Mouse (Mus musculus) liver, embryonic 14.5 days (tissue): ENCODE measurements around the gene Wnk3. TPM values are rescaled to one million over a fixed set of nuclear protein-coding genes. Genes with fewer than 3 reads are reported as not detected.

Source experiments
- ATAC-seq: fragments of 200-750 bp; cut with Nextera tagmentation; 2 replicates; pipeline ENCODE4 v1.8.0; 2017; ENCODE audit warnings: moderate number of reproducible peaks, mild to moderate bottlenecking, moderate library complexity; ENCODE audit not compliant: insufficient read depth
- DNase-seq, 3 experiments: peaks; one replicate each; pipeline ENCODE4 v3.0.0-alpha.2; 2012 to 2013; ENCODE audit warnings: low read depth in 3 of 3, low spot score in 3 of 3
- H3K27ac ChIP-seq: fragments of 300-500 bp; sonication (generic); 2 replicates; pipeline ENCODE4 v1.5.1; 2014; ENCODE audit warnings: moderate library complexity, mild to moderate bottlenecking, control low read depth, inconsistent platforms
- H3K27me3 ChIP-seq: fragments of 300-500 bp; sonication (generic); 2 replicates; pipeline ENCODE4 v1.6.1; 2014; ENCODE audit warnings: mild to moderate bottlenecking, low read length, moderate library complexity; ENCODE audit not compliant: control insufficient read depth, insufficient read depth
- H3K36me3 ChIP-seq: fragments of 300-500 bp; sonication (generic); replicated peaks from 2 replicates; pipeline ENCODE4 v1.6.1; 2014; ENCODE audit warnings: low read depth; ENCODE audit not compliant: control insufficient read depth, insufficient read depth
- H3K4me1 ChIP-seq, 2 experiments: fragments of 200-500 bp in 1 of 2; fragments of 300-500 bp in 1 of 2; sonication (generic) in 1 of 2; replicated peaks; 2 replicates each; pipeline ENCODE4 v1.6.1; 2012 to 2014; ENCODE audit warnings: antibody characterized with exemption in 1 of 2, inconsistent platforms in 1 of 2, low read length in 1 of 2; ENCODE audit not compliant: control insufficient read depth in 2 of 2, insufficient read depth in 2 of 2
- H3K4me2 ChIP-seq: fragments of 300-500 bp; sonication (generic); 2 replicates; pipeline ENCODE4 v1.6.1; 2014; ENCODE audit warnings: low read depth, mild to moderate bottlenecking, control low read depth, moderate library complexity
- H3K4me3 ChIP-seq, 2 experiments: fragments of 200-500 bp in 1 of 2; fragments of 300-500 bp in 1 of 2; sonication (generic) in 1 of 2; 2 replicates each; pipeline ENCODE4 v1.5.1; 2012 to 2014; ENCODE audit warnings: low read depth in 2 of 2, low read length in 2 of 2, mild to moderate bottlenecking in 2 of 2, control low read depth in 1 of 2, inconsistent platforms in 1 of 2, moderate library complexity in 1 of 2; ENCODE audit not compliant: insufficient read depth in 1 of 2
- H3K9ac ChIP-seq: fragments of 300-500 bp; sonication (generic); replicated peaks from 2 replicates; pipeline ENCODE4 v1.6.1; 2014; ENCODE audit warnings: mild to moderate bottlenecking, control low read depth, moderate library complexity
- H3K9me3 ChIP-seq: fragments of 300-500 bp; sonication (generic); 2 replicates; pipeline ENCODE4 v1.6.1; 2016; ENCODE audit warnings: low read length, mixed read lengths; ENCODE audit not compliant: control insufficient read depth
- CTCF ChIP-seq: IDR thresholded peaks from 2 replicates; pipeline ENCODE4 v1.5.1; 2016; ENCODE audit warnings: antibody characterized with exemption, low read depth, control low read depth
- EP300 ChIP-seq: IDR thresholded peaks from 2 replicates; pipeline ENCODE4 v1.6.1; 2016; ENCODE audit warnings: antibody characterized with exemption, low read depth
- WGBS: fragments of 180-500 bp; shearing (Covaris S2); extraction: QIAGEN DNeasy Blood & Tissue Kit; methylation state at CpG from one replicate; pipeline ENCODE4 v1.1.7; 2014; ENCODE audit not compliant: insufficient replicate concordance; 5-methylcytosine and 5-hydroxymethylcytosine counted together
- polyA plus RNA-seq, 2 experiments: library from polyadenylated mRNA; depleted of rRNA in 1 of 2; stranded (reverse) in 1 of 2; unstranded in 1 of 2; fragments of >200 nt; fragmentation: Nextera tagmentation in 1 of 2; extraction: Ambion mirVana in 1 of 2; gene quantifications; 2 replicates each; pipeline versions ENCODE4 v1.2.1 to v1.2.3; 2012 to 2014

Gene Wnk3
- polyA plus RNA-seq, 2 experiments = 0.03 to 0.04 TPM

DNA sequence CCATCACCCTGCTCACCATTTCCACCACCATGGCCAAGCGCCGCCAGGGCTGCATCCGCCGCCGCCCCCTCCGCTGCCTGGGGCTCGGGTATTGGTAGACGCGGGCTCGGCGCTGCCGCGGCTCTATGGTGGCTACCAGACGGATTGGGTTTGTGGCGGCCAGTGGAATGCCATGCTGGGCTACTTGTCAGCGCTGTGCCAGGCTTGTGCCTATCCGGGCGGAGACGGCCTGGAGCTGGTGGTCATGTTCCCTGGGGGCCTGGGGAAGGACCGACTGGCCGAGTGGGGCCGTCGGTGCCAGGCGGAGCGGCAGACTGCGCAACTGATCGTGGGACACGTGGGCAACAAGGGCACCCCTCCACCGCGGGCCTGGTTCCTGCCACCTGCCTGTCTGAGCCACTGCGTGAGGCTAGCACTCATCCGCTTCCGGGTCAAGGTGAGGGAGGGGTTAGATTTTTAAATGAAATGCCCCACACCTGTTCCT is 146.7 kb downstream of the Wnk3 start:
- DNase-seq (peak in 1 of 3 experiments; percentile 11), ATAC-seq (peak; percentile 45)
- Histone ChIP-seq H3K4me2 (peak overlapping the region; percentile 65), H3K9ac (peak overlapping the region; percentile 63), H3K4me1 (no peaks in the 10 kb centered on the region), H3K36me3 (no peaks in the 10 kb centered on the region), H3K27ac (no peak overlapping the region), H3K27me3 (no peaks in the 10 kb centered on the region), H3K9me3 (no peaks in the 10 kb centered on the region), H3K4me3 (peak overlapping the region; percentile 67 to 79)
- 19% methylated on average over 33 of the region's 33 CpGs for WGBS
- TF ChIP-seq EP300 = no peak
- no peak for TF ChIP-seq CTCF

DNA sequence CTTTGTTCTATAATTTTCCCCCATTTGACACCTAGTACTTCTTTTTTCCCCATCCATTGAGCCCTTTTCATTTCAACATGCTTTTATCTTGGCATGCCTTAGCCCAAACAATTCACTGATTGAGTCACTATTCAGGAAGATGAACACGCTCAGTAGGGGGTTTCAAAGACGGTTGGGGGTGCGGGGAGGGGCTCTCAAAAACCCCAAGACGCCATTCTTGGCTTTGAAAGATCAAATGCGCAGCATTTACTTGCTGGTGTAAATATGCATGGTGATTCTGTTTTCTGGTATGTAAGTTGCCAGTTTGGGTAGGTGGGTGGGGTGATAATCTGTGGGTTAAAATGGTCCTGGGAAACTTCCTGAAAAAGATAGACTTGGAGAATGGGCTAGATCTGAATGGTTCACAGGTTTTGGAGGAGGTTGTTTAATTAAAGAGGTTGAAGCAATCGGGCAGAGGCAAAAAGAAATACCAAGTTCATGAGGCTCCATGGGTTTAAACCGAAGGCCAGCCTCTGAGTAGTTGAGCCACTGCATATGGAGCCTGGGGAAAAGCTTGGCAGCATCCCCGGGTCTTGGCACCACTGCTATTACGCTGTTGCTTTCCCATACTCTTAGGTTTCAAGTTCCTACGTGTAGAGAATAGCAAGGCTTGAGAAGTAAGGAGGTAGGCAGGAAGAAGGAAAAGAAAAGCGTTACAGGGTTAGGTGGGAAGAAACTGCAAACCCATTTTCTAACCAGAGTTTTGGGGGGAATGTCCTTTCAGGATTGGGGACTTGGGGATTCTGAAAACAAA is 147.7 kb downstream of the Wnk3 start:
- no peak for TF ChIP-seq CTCF
- no peak for TF ChIP-seq EP300
- peak overlapping the region; percentile 32 to 79 for H3K4me3 ChIP-seq
- ATAC-seq = no peak
- no peaks in the 10 kb centered on the region for H3K4me1 ChIP-seq
- DNase-seq = no peak
- no peaks in the 10 kb centered on the region for H3K9me3 ChIP-seq
- peak overlapping the region; percentile 65 for H3K4me2 ChIP-seq
- no peak overlapping the region for H3K27ac ChIP-seq
- 29% methylated on average over 11 of the region's 11 CpGs for WGBS
- H3K27me3 ChIP-seq = no peaks in the 10 kb centered on the region
- H3K9ac ChIP-seq = peak overlapping the region; percentile 63
- H3K36me3 ChIP-seq = no peaks in the 10 kb centered on the region

GRCm38 (mm10) chrX:151347278-151347677 is 149.4 kb downstream of the Wnk3 start:
- Histone ChIP-seq H3K27ac (no peak overlapping the region), H3K27me3 (no peaks in the 10 kb centered on the region), H3K4me2 (no peak overlapping the region), H3K36me3 (no peaks in the 10 kb centered on the region), H3K9ac (no peak overlapping the region), H3K9me3 (no peaks in the 10 kb centered on the region), H3K4me3 (no peak overlapping the region), H3K4me1 (no peaks in the 10 kb centered on the region)
- ATAC-seq = no peak
- no peak for DNase-seq
- no peak for TF ChIP-seq EP300
- TF ChIP-seq CTCF = no peak

DNA sequence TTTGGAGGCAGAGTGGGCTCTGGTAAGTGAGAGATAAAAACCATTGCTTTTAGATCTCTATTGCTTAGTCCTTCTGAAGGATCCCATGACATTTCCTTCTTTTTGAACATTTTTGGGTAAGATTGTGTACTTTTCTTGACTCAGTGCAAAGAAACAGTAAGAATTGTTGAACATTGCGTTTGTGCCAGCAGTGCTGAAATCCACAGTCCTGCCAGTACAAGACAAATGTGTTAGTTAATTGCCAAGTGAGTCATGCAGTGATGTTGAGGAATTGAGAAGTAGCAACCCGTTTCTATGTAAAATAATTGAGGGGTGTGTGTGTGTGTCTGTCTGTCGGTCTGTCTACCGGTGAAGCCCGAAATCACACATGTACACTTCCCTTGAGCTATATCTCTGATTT is 151.4 kb downstream of the Wnk3 start:
- WGBS = 69% methylated on average over 5 of the region's 5 CpGs

More for the DNA sequence above, 151.4 kb downstream of the Wnk3 start:
- Histone ChIP-seq H3K9ac (no peak overlapping the region), H3K9me3 (no peaks in the 10 kb centered on the region), H3K27me3 (no peaks in the 10 kb centered on the region), H3K36me3 (no peaks in the 10 kb centered on the region), H3K4me1 (no peaks in the 10 kb centered on the region), H3K27ac (no peak overlapping the region), H3K4me2 (no peak overlapping the region), H3K4me3 (no peak overlapping the region)
- no peak for TF ChIP-seq CTCF
- no peak for TF ChIP-seq EP300
- DNase-seq = no peak
- no peak for ATAC-seq

Other genes with a start within 250 kb of the Wnk3 start
- gene Gnl3l, start 180.8 kb upstream of the Wnk3 start, polyA plus RNA-seq (2012; rRNA removed) = 4.2 and 5.4 TPM in 2 replicates
- 10.3 and 11.6 TPM in 2 replicates for gene Gnl3l, start 180.8 kb upstream of the Wnk3 start, polyA plus RNA-seq (2014; fragmentation: Nextera tagmentation; extraction: Ambion mirVana)
- gene Fgd1, start 151.9 kb upstream of the Wnk3 start, polyA plus RNA-seq (2012; rRNA removed) = 3.1 and 3.5 TPM in 2 replicates
- 1.5 and 1.6 TPM in 2 replicates for gene Fgd1, start 151.9 kb upstream of the Wnk3 start, polyA plus RNA-seq (2014; fragmentation: Nextera tagmentation; extraction: Ambion mirVana)
- 5.3 and 8.1 TPM in 2 replicates for gene Tsr2, start 101.5 kb upstream of the Wnk3 start, polyA plus RNA-seq (2012; rRNA removed)
- gene Tsr2, start 101.5 kb upstream of the Wnk3 start, polyA plus RNA-seq (2014; fragmentation: Nextera tagmentation; extraction: Ambion mirVana) = 10.3 and 11.4 TPM in 2 replicates
- 0.42 and 0.48 TPM in 2 replicates for gene Fam120c, start 146.1 kb downstream of the Wnk3 start, polyA plus RNA-seq (2012; rRNA removed)
- gene Fam120c, start 146.1 kb downstream of the Wnk3 start, polyA plus RNA-seq (2014; fragmentation: Nextera tagmentation; extraction: Ambion mirVana) = 0.76 TPM in 2 replicates